Mouse (Mus musculus) ES-E14 (cell line): ENCODE measurements around the gene Dvl3.

Experiments used
- CHD2 ChIP-seq: IDR thresholded peaks from 2 replicates; pipeline ENCODE4 v1.6.1; 2014; ENCODE audit warnings: mild to moderate bottlenecking, low read depth, low read length, inconsistent platforms
- HCFC1 ChIP-seq: IDR thresholded peaks from 2 replicates; pipeline ENCODE4 v1.6.1; 2012; ENCODE audit warnings: low read length, inconsistent platforms, borderline replicate concordance; ENCODE audit not compliant: insufficient read depth
- ZNF384 ChIP-seq: IDR thresholded peaks from 2 replicates; pipeline ENCODE4 v1.6.1; 2012; ENCODE audit warnings: low read depth, low read length, inconsistent platforms

- no peak for TF ChIP-seq ZNF384
- TF ChIP-seq CHD2, result no peak
- no peak for TF ChIP-seq HCFC1
These were observed 28.6 kb upstream of the Dvl3 start for GRCm38 (mm10) chr16:20488151-20488550.
